Mouse (Mus musculus) midbrain, embryonic 11.5 days (tissue): ENCODE data around the gene Atp2b2. TPM values are rescaled to one million over a fixed set of nuclear protein-coding genes. Genes with fewer than 3 reads are reported as not detected.

Experiments used
- ATAC-seq: fragments of 200-750 bp; cut with Nextera tagmentation; 2 replicates; pipeline ENCODE4 v1.8.0; 2017; ENCODE audit warnings: moderate TSS enrichment, moderate library complexity; ENCODE audit not compliant: low FRiP score
- DNase-seq: peaks from one replicate; pipeline ENCODE4 v3.0.0; 2015; ENCODE audit warnings: low spot score; ENCODE audit errors: missing footprints
- H3K27ac ChIP-seq: fragments of 300-500 bp; sonication (generic); 2 replicates; pipeline ENCODE4 v1.5.1; 2014; ENCODE audit warnings: low read depth, low read length
- H3K27me3 ChIP-seq: fragments of 300-500 bp; sonication (generic); 2 replicates; pipeline ENCODE4 v1.6.1; 2014; ENCODE audit warnings: mild to moderate bottlenecking, low read length, moderate library complexity, mixed read lengths; ENCODE audit not compliant: control insufficient read depth, insufficient read depth
- H3K36me3 ChIP-seq: fragments of 300-500 bp; sonication (generic); 2 replicates; pipeline ENCODE4 v1.6.1; 2014; ENCODE audit warnings: mild to moderate bottlenecking, low read length, moderate library complexity, mixed read lengths; ENCODE audit not compliant: control insufficient read depth, insufficient read depth
- H3K4me1 ChIP-seq: fragments of 300-500 bp; sonication (generic); 2 replicates; pipeline ENCODE4 v1.6.1; 2014; ENCODE audit warnings: low read length; ENCODE audit not compliant: control insufficient read depth, insufficient read depth
- H3K4me2 ChIP-seq: fragments of 300-500 bp; sonication (generic); 2 replicates; pipeline ENCODE4 v1.6.1; 2014; ENCODE audit warnings: mild to moderate bottlenecking, moderate library complexity
- H3K4me3 ChIP-seq: fragments of 300-500 bp; sonication (generic); 2 replicates; pipeline ENCODE4 v1.5.1; 2014; ENCODE audit warnings: low read depth, low read length
- H3K9ac ChIP-seq: fragments of 300-500 bp; sonication (generic); 2 replicates; pipeline ENCODE4 v1.6.1; 2014; ENCODE audit warnings: low read length
- H3K9me3 ChIP-seq: fragments of 300-500 bp; sonication (generic); 2 replicates; pipeline ENCODE4 v1.6.1; 2016; ENCODE audit warnings: low read length; ENCODE audit not compliant: control insufficient read depth
- WGBS: fragments of 180-500 bp; shearing (Covaris S2); extraction: QIAGEN DNeasy Blood & Tissue Kit; methylation state at CpG from one replicate; pipeline ENCODE4 v1.1.7; 2014; 5-methylcytosine and 5-hydroxymethylcytosine counted together
- polyA plus RNA-seq: library from polyadenylated mRNA; unstranded; fragments of >200 nt; fragmentation: Nextera tagmentation; extraction: Ambion mirVana; gene quantifications from 2 replicates; pipeline ENCODE4 v1.2.1, GENCODE M21; 2014

Gene Atp2b2
- polyA plus RNA-seq, 1 experiment from 2014 or later, result 1.7 TPM

- no peak overlapping the region for H3K27ac ChIP-seq
- 55% methylated on average over 3 of the region's 3 CpGs for WGBS
- ATAC-seq (no peak), DNase-seq (no peak)
- no peaks in the 10 kb centered on the region for H3K4me1 ChIP-seq
- no peak overlapping the region for H3K9ac ChIP-seq
- H3K4me3 ChIP-seq, result no peak overlapping the region
- H3K36me3 ChIP-seq, result no peaks in the 10 kb centered on the region
- no peak overlapping the region for H3K4me2 ChIP-seq
- H3K27me3 ChIP-seq, result peaks cover 4% of the 10 kb centered on the region
- H3K9me3 ChIP-seq, result no peaks in the 10 kb centered on the region
These were observed 6.7 kb downstream of the Atp2b2 start for GRCm38 (mm10) chr6:114035704-114036103.

GRCm38 (mm10) chr6:114032822-114033221, 9.6 kb downstream of the Atp2b2 start:
- no peak for ATAC-seq

GRCm38 (mm10) chr6:114023794-114024193, 18.6 kb downstream of the Atp2b2 start:
- H3K27ac ChIP-seq, result no peak overlapping the region
- H3K4me3 ChIP-seq, result no peak overlapping the region
- no peak overlapping the region for H3K4me2 ChIP-seq
- no peaks in the 10 kb centered on the region for H3K9me3 ChIP-seq
- 81% methylated on average over 2 of the region's 2 CpGs for WGBS
- H3K4me1 ChIP-seq, result no peaks in the 10 kb centered on the region
- ATAC-seq, result no peak
- no peak overlapping the region for H3K9ac ChIP-seq
- no peak for DNase-seq
- H3K27me3 ChIP-seq, result no peaks in the 10 kb centered on the region
- H3K36me3 ChIP-seq, result no peaks in the 10 kb centered on the region

More at GRCm38 (mm10) chr6:114032822-114033221, 9.6 kb downstream of the Atp2b2 start:
- DNase-seq, result no peak
- H3K27me3 ChIP-seq, result no peaks in the 10 kb centered on the region
- WGBS, result 92% methylated on average over 8 of the region's 8 CpGs
- H3K4me1 ChIP-seq, result no peaks in the 10 kb centered on the region
- H3K4me2 ChIP-seq, result no peak overlapping the region
- H3K9ac ChIP-seq, result no peak overlapping the region
- no peak overlapping the region for H3K27ac ChIP-seq
- H3K36me3 ChIP-seq, result no peaks in the 10 kb centered on the region
- H3K9me3 ChIP-seq, result no peaks in the 10 kb centered on the region
- H3K4me3 ChIP-seq, result no peak overlapping the region

GRCm38 (mm10) chr6:114022104-114022503, 20.3 kb downstream of the Atp2b2 start:
- H3K27ac ChIP-seq, result no peak overlapping the region
- H3K9ac ChIP-seq, result no peak overlapping the region
- no peaks in the 10 kb centered on the region for H3K27me3 ChIP-seq
- no peaks in the 10 kb centered on the region for H3K9me3 ChIP-seq
- no peak for DNase-seq
- no peaks in the 10 kb centered on the region for H3K4me1 ChIP-seq
- 72% methylated on average over 9 of the region's 9 CpGs for WGBS
- H3K4me3 ChIP-seq, result no peak overlapping the region
- no peak overlapping the region for H3K4me2 ChIP-seq
- ATAC-seq, result no peak
- H3K36me3 ChIP-seq, result no peaks in the 10 kb centered on the region

- no peak for ATAC-seq
- H3K9ac ChIP-seq, result no peak overlapping the region
- H3K4me2 ChIP-seq, result no peak overlapping the region
- H3K4me1 ChIP-seq, result peaks cover 2% of the 10 kb centered on the region; the same call in 1 of the 2 replicates
- DNase-seq, result no peak
- no peak overlapping the region for H3K4me3 ChIP-seq
- no peaks in the 10 kb centered on the region for H3K36me3 ChIP-seq
- H3K27ac ChIP-seq, result no peak overlapping the region
- H3K9me3 ChIP-seq, result no peaks in the 10 kb centered on the region
- no peaks in the 10 kb centered on the region for H3K27me3 ChIP-seq
- WGBS, result 73% methylated on average over 5 of the region's 5 CpGs
These were observed 28.6 kb downstream of the Atp2b2 start for GRCm38 (mm10) chr6:114013801-114014200.

- WGBS, result 33% methylated on average over 9 of the region's 9 CpGs
- Histone ChIP-seq H3K4me3 (no peak overlapping the region), H3K9me3 (no peaks in the 10 kb centered on the region), H3K36me3 (no peaks in the 10 kb centered on the region), H3K9ac (no peak overlapping the region), H3K27ac (no peak overlapping the region), H3K4me2 (no peak overlapping the region), H3K27me3 (no peaks in the 10 kb centered on the region), H3K4me1 (peaks cover 2% of the 10 kb centered on the region; the same call in 1 of the 2 replicates)
- no peak for DNase-seq
- ATAC-seq, result no peak
These were observed 29.6 kb downstream of the Atp2b2 start for GRCm38 (mm10) chr6:114012834-114013233.

- Histone ChIP-seq H3K36me3 (no peaks in the 10 kb centered on the region), H3K27me3 (no peaks in the 10 kb centered on the region), H3K27ac (no peak overlapping the region), H3K4me2 (no peak overlapping the region), H3K4me1 (peaks cover 2% of the 10 kb centered on the region; the same call in 1 of the 2 replicates), H3K4me3 (no peak overlapping the region), H3K9ac (no peak overlapping the region), H3K9me3 (no peaks in the 10 kb centered on the region)
- WGBS, result 89% methylated on average over 6 of the region's 6 CpGs
- DNase-seq (no peak), ATAC-seq (no peak)
These were observed 30.4 kb downstream of the Atp2b2 start for GRCm38 (mm10) chr6:114011976-114012375.

GRCm38 (mm10) chr6:114003796-114004195, 38.6 kb downstream of the Atp2b2 start:
- Histone ChIP-seq H3K27ac (no peak overlapping the region), H3K9me3 (no peaks in the 10 kb centered on the region), H3K4me3 (no peak overlapping the region), H3K9ac (no peak overlapping the region), H3K4me1 (no peaks in the 10 kb centered on the region), H3K4me2 (no peak overlapping the region), H3K36me3 (no peaks in the 10 kb centered on the region), H3K27me3 (no peaks in the 10 kb centered on the region)
- ATAC-seq (no peak), DNase-seq (no peak)
- 83% methylated on average over 3 of the region's 3 CpGs for WGBS

- no peaks in the 10 kb centered on the region for H3K27me3 ChIP-seq
- ATAC-seq (no peak), DNase-seq (no peak)
- no peaks in the 10 kb centered on the region for H3K4me1 ChIP-seq
- H3K4me2 ChIP-seq, result no peak overlapping the region
- no peaks in the 10 kb centered on the region for H3K36me3 ChIP-seq
- no peak overlapping the region for H3K4me3 ChIP-seq
- no peaks in the 10 kb centered on the region for H3K9me3 ChIP-seq
- H3K27ac ChIP-seq, result no peak overlapping the region
- no peak overlapping the region for H3K9ac ChIP-seq
- 87% methylated on average over 6 of the region's 6 CpGs for WGBS
These were observed 41.5 kb downstream of the Atp2b2 start for GRCm38 (mm10) chr6:114000928-114001327.

GRCm38 (mm10) chr6:114000304-114000703, 42.1 kb downstream of the Atp2b2 start:
- 61% methylated on average over 7 of the region's 7 CpGs for WGBS
- no peak overlapping the region for H3K4me3 ChIP-seq
- H3K9ac ChIP-seq, result no peak overlapping the region
- DNase-seq (no peak), ATAC-seq (no peak)
- H3K27me3 ChIP-seq, result no peaks in the 10 kb centered on the region
- no peaks in the 10 kb centered on the region for H3K36me3 ChIP-seq
- no peak overlapping the region for H3K27ac ChIP-seq
- no peaks in the 10 kb centered on the region for H3K9me3 ChIP-seq
- H3K4me1 ChIP-seq, result no peaks in the 10 kb centered on the region
- H3K4me2 ChIP-seq, result no peak overlapping the region
